Mouse (Mus musculus) liver, adult 2 months (tissue): ENCODE results near the gene Cacng1.

Experiments used
- CTCF ChIP-seq: fragments of 200-500 bp; IDR thresholded peaks from 2 replicates; pipeline ENCODE4 v1.5.1; 2011; ENCODE audit warnings: low read depth, low read length, control low read depth
- POLR2A ChIP-seq: fragments of 200-500 bp; IDR thresholded peaks from 2 replicates; pipeline ENCODE4 v1.6.1; 2011; ENCODE audit warnings: low read length, control low read depth; ENCODE audit not compliant: insufficient read depth; ENCODE audit errors: extremely low read depth

DNA sequence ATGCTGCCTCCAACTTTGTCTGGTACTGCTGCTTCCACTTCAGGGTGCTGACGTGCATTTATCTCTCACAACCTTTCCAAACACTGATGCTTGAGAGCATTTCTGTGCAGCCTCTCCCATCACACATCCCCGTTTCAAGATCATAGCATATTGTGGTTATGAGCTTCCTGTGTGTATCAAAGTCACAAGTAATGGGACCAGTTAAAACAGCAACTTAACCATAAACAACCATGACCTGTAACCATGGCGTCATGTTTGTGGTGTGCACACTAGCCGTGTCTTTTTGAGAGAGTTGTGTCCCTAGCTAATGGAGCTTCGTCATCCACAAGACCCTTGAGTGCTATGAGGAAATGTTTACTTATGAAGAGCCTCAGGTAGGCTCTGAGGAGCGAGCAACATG, 48.1 kb downstream of the Cacng1 start:
- TF ChIP-seq CTCF (no peak), POLR2A (no peak)
